Mouse (Mus musculus): ENCODE data around the gene Mrps26.

Gene Mrps26

GRCm38 (mm10) chr2:130577021-130577420 is 13.5 kb downstream of the Mrps26 start:
- no peak for DNase-seq

- DNase-seq, result peak; percentile 90 to 91
Measured at GRCm38 (mm10) chr2:130577632-130578031, 14.1 kb downstream of the Mrps26 start.

GRCm38 (mm10) chr2:130578148-130578547 is 14.6 kb downstream of the Mrps26 start:
- DNase-seq, result peak; percentile 55 to 80

GRCm38 (mm10) chr2:130579791-130580190 is 16.2 kb downstream of the Mrps26 start:
- DNase-seq, result no peak

GRCm38 (mm10) chr2:130581201-130581600 is 17.7 kb downstream of the Mrps26 start:
- no peak for DNase-seq

GRCm38 (mm10) chr2:130582552-130582951 is 19.0 kb downstream of the Mrps26 start, which contains the start of gene Avp:
Gene Avp (minus strand): TSS chr2:130582554.
- DNase-seq, result no peak

- no peak for DNase-seq
Measured at GRCm38 (mm10) chr2:130583902-130584560, 20.5 kb downstream of the Mrps26 start.

GRCm38 (mm10) chr2:130586016-130586415 is 22.5 kb downstream of the Mrps26 start:
- no peak for DNase-seq

- no peak for DNase-seq
Measured at GRCm38 (mm10) chr2:130588373-130588772, 24.8 kb downstream of the Mrps26 start.

GRCm38 (mm10) chr2:130589157-130589556 is 25.6 kb downstream of the Mrps26 start:
- DNase-seq, result no peak

GRCm38 (mm10) chr2:130589761-130590160 is 26.2 kb downstream of the Mrps26 start:
- DNase-seq, result no peak

- DNase-seq, result no peak
Measured at GRCm38 (mm10) chr2:130591016-130591415, 27.5 kb downstream of the Mrps26 start.

- no peak for DNase-seq
Measured at GRCm38 (mm10) chr2:130595596-130595995, 32.1 kb downstream of the Mrps26 start.

- DNase-seq, result peak; percentile 39 to 48
Measured at GRCm38 (mm10) chr2:130597601-130598010, 34.1 kb downstream of the Mrps26 start.

- DNase-seq, result no peak
Measured at GRCm38 (mm10) chr2:130598399-130598798, 34.9 kb downstream of the Mrps26 start.

GRCm38 (mm10) chr2:130602195-130602594 is 38.7 kb downstream of the Mrps26 start:
- no peak for DNase-seq

GRCm38 (mm10) chr2:130613091-130613490 is 49.5 kb downstream of the Mrps26 start:
- DNase-seq, result peak in 1 of 2 experiments; percentile 76

All from kidney, postnatal 36 days (tissue).